Mouse (Mus musculus) neural tube, embryonic 11.5 days (tissue): ENCODE measurements around the gene Ltb. TPM values are rescaled to one million over a fixed set of nuclear protein-coding genes. Genes with fewer than 3 reads are reported as not detected.

Experiments used
- ATAC-seq: fragments of 200-750 bp; cut with Nextera tagmentation; 2 replicates; pipeline ENCODE4 v1.8.0; 2017; ENCODE audit warnings: moderate number of reproducible peaks, mild to moderate bottlenecking, moderate TSS enrichment, moderate library complexity; ENCODE audit not compliant: insufficient read depth, low FRiP score, low TSS enrichment
- DNase-seq: peaks from one replicate; pipeline ENCODE4 v3.0.0-alpha.2; 2015; ENCODE audit warnings: low spot score
- H3K27ac ChIP-seq: fragments of 300-500 bp; sonication (generic); 2 replicates; pipeline ENCODE4 v1.5.1; 2014; ENCODE audit warnings: low read depth, mild to moderate bottlenecking, low read length
- H3K27me3 ChIP-seq: fragments of 300-500 bp; sonication (generic); 2 replicates; pipeline ENCODE4 v1.6.1; 2014; ENCODE audit warnings: mild to moderate bottlenecking, low read length, mixed read lengths; ENCODE audit not compliant: control insufficient read depth, insufficient read depth
- H3K36me3 ChIP-seq: fragments of 300-500 bp; sonication (generic); 2 replicates; pipeline ENCODE4 v1.6.1; 2014; ENCODE audit warnings: mild to moderate bottlenecking, low read length, moderate library complexity, mixed read lengths; ENCODE audit not compliant: control insufficient read depth, insufficient read depth
- H3K4me1 ChIP-seq: fragments of 300-500 bp; sonication (generic); 2 replicates; pipeline ENCODE4 v1.6.1; 2014; ENCODE audit warnings: low read length, mixed read lengths; ENCODE audit not compliant: control insufficient read depth, insufficient read depth
- H3K4me2 ChIP-seq: fragments of 300-500 bp; sonication (generic); 2 replicates; pipeline ENCODE4 v1.6.1; 2014; ENCODE audit warnings: low read depth, mild to moderate bottlenecking, moderate library complexity
- H3K4me3 ChIP-seq: fragments of 300-500 bp; sonication (generic); 2 replicates; pipeline ENCODE4 v1.5.1; 2014; ENCODE audit warnings: low read depth, low read length
- H3K9ac ChIP-seq: fragments of 300-500 bp; sonication (generic); 2 replicates; pipeline ENCODE4 v1.6.1; 2014; ENCODE audit warnings: mild to moderate bottlenecking, low read length
- H3K9me3 ChIP-seq: fragments of 300-500 bp; sonication (generic); 2 replicates; pipeline ENCODE4 v1.6.1; 2016; ENCODE audit warnings: low read length; ENCODE audit not compliant: control insufficient read depth
- WGBS: fragments of 180-500 bp; shearing (Covaris S2); extraction: QIAGEN DNeasy Blood & Tissue Kit; methylation state at CpG from one replicate; pipeline ENCODE4 v1.1.7; 2014; 5-methylcytosine and 5-hydroxymethylcytosine counted together
- microRNA-seq: library from miRNA; unstranded; fragments of <30 nt; microRNA quantifications from one replicate; pipeline ENCODE4, GENCODE M21; 2016
- polyA plus RNA-seq: library from polyadenylated mRNA; unstranded; fragments of >200 nt; fragmentation: Nextera tagmentation; extraction: Ambion mirVana; gene quantifications from 2 replicates; pipeline ENCODE4 v1.2.1, GENCODE M21; 2014

Gene Ltb
- polyA plus RNA-seq, 1 experiment from 2014 or later, result 0.27 TPM

- Histone ChIP-seq H3K27ac (peak within 1 kb of the TSS; percentile 95), H3K9me3 (no peaks in the 10 kb centered on the region), H3K9ac (peak within 1 kb of the TSS; percentile 100), H3K36me3 (peaks cover 24% of the 10 kb centered on the region), H3K27me3 (no peaks in the 10 kb centered on the region), H3K4me1 (peaks cover 28% of the 10 kb centered on the region), H3K4me3 (peak within 1 kb of the TSS; percentile 82), H3K4me2 (peak within 1 kb of the TSS; percentile 89)
- peak; percentile 97 for DNase-seq
- under 1% methylated on average over 69 of the region's 69 CpGs for WGBS
- peak; percentile 84 for ATAC-seq
Observed at GRCm38 (mm10) chr17:35241305-35242014, 47.2 kb downstream of the Ltb start, which contains the start of gene Ddx39b. Gene Ddx39b, plus strand, starts transcription at chr17:35241746.

GRCm38 (mm10) chr17:35242015-35242941 lies 48.0 kb downstream of the Ltb start:
- no peaks in the 10 kb centered on the region for H3K27me3 ChIP-seq
- ATAC-seq (peak; percentile 77), DNase-seq (peak; percentile 80)
- peak overlapping the region; percentile 89 for H3K4me2 ChIP-seq
- H3K4me1 ChIP-seq, result peaks cover 27% of the 10 kb centered on the region
- H3K4me3 ChIP-seq, result peak overlapping the region; percentile 82
- H3K27ac ChIP-seq, result peak overlapping the region; percentile 95
- under 1% methylated on average over 51 of the region's 55 CpGs for WGBS
- no peaks in the 10 kb centered on the region for H3K9me3 ChIP-seq
- H3K9ac ChIP-seq, result peak overlapping the region; percentile 100
- H3K36me3 ChIP-seq, result peaks cover 31% of the 10 kb centered on the region

- no peak for ATAC-seq
- peaks cover 27% of the 10 kb centered on the region for H3K4me1 ChIP-seq
Observed at GRCm38 (mm10) chr17:35243086-35243485, 48.8 kb downstream of the Ltb start.

GRCm38 (mm10) chr17:35244999-35245398 lies 50.8 kb downstream of the Ltb start:
- H3K27me3 ChIP-seq, result no peaks in the 10 kb centered on the region
- ATAC-seq (no peak), DNase-seq (no peak)
- H3K9me3 ChIP-seq, result no peaks in the 10 kb centered on the region
- peak overlapping the region; percentile 89 for H3K4me2 ChIP-seq
- peak overlapping the region; percentile 82; the same call in 1 of the 2 replicates for H3K4me3 ChIP-seq
- H3K27ac ChIP-seq, result no peak overlapping the region
- peaks cover 27% of the 10 kb centered on the region for H3K4me1 ChIP-seq
- H3K36me3 ChIP-seq, result peaks cover 44% of the 10 kb centered on the region
- H3K9ac ChIP-seq, result no peak overlapping the region
- WGBS, result 83% methylated on average over 2 of the region's 2 CpGs

More at GRCm38 (mm10) chr17:35243086-35243485, 48.8 kb downstream of the Ltb start:
- DNase-seq, result peak; percentile 67
- Histone ChIP-seq H3K4me2 (peak overlapping the region; percentile 89), H3K36me3 (peaks cover 34% of the 10 kb centered on the region), H3K9ac (peak overlapping the region; percentile 100), H3K9me3 (no peaks in the 10 kb centered on the region), H3K27me3 (no peaks in the 10 kb centered on the region), H3K27ac (peak overlapping the region; percentile 95), H3K4me3 (peak overlapping the region; percentile 82)
- WGBS, result 5% methylated on average over 16 of the region's 16 CpGs

Small RNAs within 50 kb of the gene (microRNA-seq; reads per million reads assigned to microRNA genes)
- gene Mir6973a (not detected), gene Mir6974 (not detected), gene Mir6975 (4.2 reads per million, percentile 10 among the genes with 10 or more reads in this experiment)

Other genes with a start within 250 kb of the Ltb start
- gene Hspa1b, start 235.2 kb upstream of the Ltb start, polyA plus RNA-seq, result 0.13 and 0.37 TPM in 2 replicates
- gene Gm20481, start 224.5 kb upstream of the Ltb start, polyA plus RNA-seq, result not detected in 2 replicates
- gene Hspa1a, start 222.3 kb upstream of the Ltb start, polyA plus RNA-seq, result 1.1 and 1.9 TPM in 2 replicates
- 1.8 and 2.0 TPM in 2 replicates for gene Hspa1l, start 221.7 kb upstream of the Ltb start, polyA plus RNA-seq
- 209 and 211 TPM in 2 replicates for gene Lsm2, start 212.6 kb upstream of the Ltb start, polyA plus RNA-seq
- 109 and 114 TPM in 2 replicates for gene Vars, start 193.5 kb upstream of the Ltb start, polyA plus RNA-seq
- 0.08 TPM in 1 of 2 replicates, not detected in the other for gene Vwa7, start 177.9 kb upstream of the Ltb start, polyA plus RNA-seq
- 3.9 and 5.2 TPM in 2 replicates for gene Sapcd1, start 166.4 kb upstream of the Ltb start, polyA plus RNA-seq
- gene Msh5, start 147.7 kb upstream of the Ltb start, polyA plus RNA-seq, result 4.1 and 6.2 TPM in 2 replicates
- 82.8 and 89.7 TPM in 2 replicates for gene Clic1, start 144.5 kb upstream of the Ltb start, polyA plus RNA-seq
- 638 and 659 TPM in 2 replicates for gene Ddah2, start 135.4 kb upstream of the Ltb start, polyA plus RNA-seq
- gene Ly6g6c, start 129.1 kb upstream of the Ltb start, polyA plus RNA-seq, result 0.43 TPM in 1 of 2 replicates, not detected in the other
- 1.5 and 2.0 TPM in 2 replicates for gene Mpig6b, start 128.3 kb upstream of the Ltb start, polyA plus RNA-seq
- 0.39 and 0.46 TPM in 2 replicates for gene Ly6g6e, start 117.5 kb upstream of the Ltb start, polyA plus RNA-seq
- gene Ly6g6d, start 116.4 kb upstream of the Ltb start, polyA plus RNA-seq, result 1.0 and 3.2 TPM in 2 replicates
- 1.3 and 1.4 TPM in 2 replicates for gene Ly6g6f, start 108.8 kb upstream of the Ltb start, polyA plus RNA-seq
- 50.5 and 59.9 TPM in 2 replicates for gene Abhd16a, start 105.2 kb upstream of the Ltb start, polyA plus RNA-seq
- gene Ly6g5c, start 86.2 kb upstream of the Ltb start, polyA plus RNA-seq, result not detected in 2 replicates
- gene Ly6g5b, start 79.0 kb upstream of the Ltb start, polyA plus RNA-seq, result 0.45 and 0.78 TPM in 2 replicates
- 26.1 and 28.9 TPM in 2 replicates for gene Gpank1, start 73.0 kb upstream of the Ltb start, polyA plus RNA-seq
- 303 and 319 TPM in 2 replicates for gene Csnk2b, start 72.4 kb upstream of the Ltb start, polyA plus RNA-seq
- 7.0 and 7.6 TPM in 2 replicates for gene D17H6S53E, start 68.1 kb upstream of the Ltb start, polyA plus RNA-seq
- 0.81 and 0.93 TPM in 2 replicates for gene Apom, start 62.4 kb upstream of the Ltb start, polyA plus RNA-seq
- 99.4 and 105 TPM in 2 replicates for gene Bag6, start 59.3 kb upstream of the Ltb start, polyA plus RNA-seq
- gene Prrc2a, start 29.5 kb upstream of the Ltb start, polyA plus RNA-seq, result 185 and 194 TPM in 2 replicates
- gene Aif1, start 18.4 kb upstream of the Ltb start, polyA plus RNA-seq, result 4.1 and 6.7 TPM in 2 replicates
- 5.8 and 9.1 TPM in 2 replicates for gene Lst1, start 6.0 kb upstream of the Ltb start, polyA plus RNA-seq
- gene Tnf, start 7.6 kb downstream of the Ltb start, polyA plus RNA-seq, result 0.16 TPM in 1 of 2 replicates, not detected in the other
- 0.28 TPM in 1 of 2 replicates, not detected in the other for gene Lta, start 10.9 kb downstream of the Ltb start, polyA plus RNA-seq
- gene Gm16181, start 26.4 kb downstream of the Ltb start, polyA plus RNA-seq, result 0.50 TPM in 1 of 2 replicates, not detected in the other
- 14.1 and 16.8 TPM in 2 replicates for gene Atp6v1g2, start 39.2 kb downstream of the Ltb start, polyA plus RNA-seq
- 4.7 and 5.0 TPM in 2 replicates for gene Nfkbil1, start 41.4 kb downstream of the Ltb start, polyA plus RNA-seq
- gene Ddx39b, start 47.3 kb downstream of the Ltb start, polyA plus RNA-seq, result 634 and 672 TPM in 2 replicates
- 47.9 and 56.5 TPM in 2 replicates for gene H2-D1, start 68.3 kb downstream of the Ltb start, polyA plus RNA-seq
- not detected in 2 replicates for gene H2-Q1, start 126.0 kb downstream of the Ltb start, polyA plus RNA-seq
- gene H2-Q2, start 147.8 kb downstream of the Ltb start, polyA plus RNA-seq, result 1.3 TPM in 1 of 2 replicates, not detected in the other
- 1.6 and 2.3 TPM in 2 replicates for gene H2-Q4, start 185.2 kb downstream of the Ltb start, polyA plus RNA-seq
- 0.99 and 1.4 TPM in 2 replicates for gene H2-Q6, start 230.4 kb downstream of the Ltb start, polyA plus RNA-seq
- 11.2 and 12.5 TPM in 2 replicates for gene H2-Q7, start 244.7 kb downstream of the Ltb start, polyA plus RNA-seq